ENCODE assay signal across 19 mouse cellular contexts in genomic region chr8:123376106-123376505, GRCm38 (mm10). TPM values are rescaled to one million over a fixed set of nuclear protein-coding genes. Genes with fewer than 3 reads are reported as not detected.
DNase-seq lines count a peak whose midpoint lies in the region; TF ChIP-seq lines count a peak whose summit lies in the region.
"Had no signal": no experiment of that assay in that cellular context is flagged by ENCODE, and none has a peak within 500 bp of the region (broad histone marks: within the 10 kb centered on the region; RNA-seq: fewer than 3 reads in every experiment).

No protein-coding gene starts in this region.

- H3K4me1 ChIP-seq in E14TG2a.4 (replicated peaks; ENCODE audit: low read depth, low read length) = peaks cover 52% of the 10 kb centered on the region

- no peaks in the 10 kb centered on the region for H3K9me3 ChIP-seq in E14TG2a.4 (ENCODE audit: low read length)
- H3K9me3 ChIP-seq: G1E; intestine, embryonic 15.5 days had no signal

- no peak for DNase-seq in gastrocnemius, adult 2 months
- DNase-seq in gastrocnemius, postnatal 14 days = no peak
- DNase-seq in layer of hippocampus, adult 2 months (ENCODE audit: low spot score in 2 of 2) = no peak
- no peak for DNase-seq in layer of hippocampus, postnatal 10 days (ENCODE audit: low spot score in 2 of 2)
- peak; percentile 57 for DNase-seq in R1 (ENCODE audit: low read depth, low spot score)
- DNase-seq in kidney, postnatal 4 days = no peak
- DNase-seq: adrenal gland, adult 2 months; B cell, adult 2 months; cerebellum, postnatal 10 days; embryo, embryonic 11 days; thymus, postnatal 4 days had no signal

- H3K36me3 ChIP-seq in E14TG2a.4 (ENCODE audit: insufficient read depth, low read length) = peaks cover 22% of the 10 kb centered on the region

- no peak for TF ChIP-seq CTCF in gastrocnemius, adult 2 months (IDR thresholded peaks at IDR 0.05)
- no peak for TF ChIP-seq CTCF in layer of hippocampus, adult 2 months (conservative IDR thresholded peaks at IDR 0.05)
- TF ChIP-seq CTCF in E14TG2a.4 (conservative IDR thresholded peaks at IDR 0.05; ENCODE audit: low read length) = no peak

- peak overlapping the region; percentile 100 for H3K27ac ChIP-seq in gastrocnemius, adult 2 months
- peak overlapping the region; percentile 51; the same call in 1 of the 2 replicates for H3K27ac ChIP-seq in layer of hippocampus, adult 2 months
- H3K27ac ChIP-seq: intestine, embryonic 15.5 days; left cerebral cortex, adult 2 months; liver, embryonic 14.5 days had no signal

- H3K4me3 ChIP-seq in gastrocnemius, adult 2 months = peak overlapping the region; percentile 90
- peak overlapping the region; percentile 5; the same call in 1 of the 2 replicates for H3K4me3 ChIP-seq in layer of hippocampus, adult 2 months
- peak overlapping the region; percentile 53 for H3K4me3 ChIP-seq in E14TG2a.4 (replicated peaks; ENCODE audit: low read length)
- H3K4me3 ChIP-seq: intestine, embryonic 15.5 days; left cerebral cortex, adult 2 months; myocyte had no signal

- intact Hi-C loops in gastrocnemius, adult 2 months (cut with DNase I) = no loop called here
- intact Hi-C loops in gastrocnemius, postnatal 14 days (cut with DNase I; ENCODE audit: low total_unique reads) = no loop called here

- no peaks in the 10 kb centered on the region for H3K27me3 ChIP-seq in E14TG2a.4 (ENCODE audit: insufficient read depth, low read length)
- H3K27me3 ChIP-seq: intestine, embryonic 15.5 days had no signal

RNA-seq across cellular contexts. Expression of gene Tcf25, which starts 2.6 kb away (rescaled TPM):
- total RNA-seq in gastrocnemius, adult 2 months (2021) = 100 to 1,000 TPM; 134 to 140 TPM
- 100 to 1,000 TPM; 140 to 162 TPM for total RNA-seq in gastrocnemius, postnatal 14 days (2021)
- total RNA-seq in layer of hippocampus, adult 2 months (2021) = 100 to 1,000 TPM; 459 to 497 TPM
- 100 to 1,000 TPM; 439 to 445 TPM for total RNA-seq in layer of hippocampus, postnatal 10 days (2021)

RNA-seq across cellular contexts. Expression of gene Mc1r, which starts 30.8 kb away (rescaled TPM):
- total RNA-seq in gastrocnemius, adult 2 months (2021) = not detected
- total RNA-seq in gastrocnemius, postnatal 14 days (2021) = not detected
- not detected for total RNA-seq in layer of hippocampus, adult 2 months (2021)
- total RNA-seq in layer of hippocampus, postnatal 10 days (2021) = under 1 TPM in 1 of 2 experiments, not detected in 1; 0.09 TPM
- total RNA-seq: adrenal gland, adult 2 months; gastrocnemius, postnatal 25 days; heart, postnatal 25 days had no signal

RNA-seq across cellular contexts. Expression of gene Tubb3, which starts 35.1 kb away (rescaled TPM):
- not detected for total RNA-seq in gastrocnemius, adult 2 months (2021)
- total RNA-seq in gastrocnemius, postnatal 14 days (2021) = under 1 TPM in 1 of 2 experiments, not detected in 1; 0.16 TPM
- 100 to 1,000 TPM; 249 to 277 TPM for total RNA-seq in layer of hippocampus, adult 2 months (2021)
- total RNA-seq in layer of hippocampus, postnatal 10 days (2021) = 1,000 to 10,000 TPM; 1,031 to 1,094 TPM
- total RNA-seq: gastrocnemius, postnatal 25 days had no signal

RNA-seq across cellular contexts. Expression of gene Spire2, which starts 43.6 kb away (rescaled TPM):
- not detected for total RNA-seq in gastrocnemius, adult 2 months (2021)
- under 1 TPM; 0.44 to 0.92 TPM for total RNA-seq in gastrocnemius, postnatal 14 days (2021)
- total RNA-seq in layer of hippocampus, adult 2 months (2021) = 10 to 100 TPM; 15.8 to 17.4 TPM
- 10 to 100 TPM; 17.6 to 18.4 TPM for total RNA-seq in layer of hippocampus, postnatal 10 days (2021)

RNA-seq across cellular contexts. Expression of gene Def8, which starts 47.2 kb away (rescaled TPM):
- total RNA-seq in gastrocnemius, adult 2 months (2021) = 10 to 100 TPM; 38.5 to 39.1 TPM
- 10 to 100 TPM; 36.2 to 36.3 TPM for total RNA-seq in gastrocnemius, postnatal 14 days (2021)
- 10 to 100 TPM; 56.7 to 62.1 TPM for total RNA-seq in layer of hippocampus, adult 2 months (2021)
- 10 to 100 TPM; 67.5 to 69.4 TPM for total RNA-seq in layer of hippocampus, postnatal 10 days (2021)

Comparison
In these comparisons a context has a peak if more than half of its experiments do, and no peak if none do; other contexts are left out.
1. H3K4me3 ChIP-seq: peak in every context shown above with its lines; median percentile 90 in gastrocnemius, adult 2 months; 53 in E14TG2a.4; 5 in layer of hippocampus, adult 2 months.
2. RNA of gene Tubb3, which starts 35.1 kb away (total RNA-seq): 1,031 to 1,094 TPM in layer of hippocampus, postnatal 10 days and 249 to 277 TPM in layer of hippocampus, adult 2 months; 0.16 TPM in gastrocnemius, postnatal 14 days and not detected in gastrocnemius, adult 2 months; every median in the first group is over 100 times any median in the second.